Mouse (Mus musculus): ENCODE results near the gene Khnyn.

DNA sequence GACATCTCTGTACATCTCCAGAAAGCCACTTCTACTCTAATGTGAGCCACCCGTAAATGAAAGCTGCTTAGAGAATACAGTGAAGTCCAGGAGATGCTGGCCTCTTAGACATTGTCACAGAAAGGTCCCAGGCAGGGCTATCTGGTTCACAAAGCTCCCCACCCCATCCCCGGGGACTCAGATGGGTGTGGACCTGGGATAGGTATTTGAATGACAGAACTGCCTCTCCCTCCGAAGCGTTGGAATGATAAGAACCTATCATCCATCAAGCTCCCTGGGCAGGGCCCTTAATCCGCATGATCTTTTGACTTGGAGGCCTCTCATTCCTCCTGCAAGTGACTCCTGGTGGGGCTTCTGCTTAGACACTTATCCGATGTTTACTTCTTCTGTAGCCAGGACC is 33.9 kb upstream of the Khnyn start:
- TF ChIP-seq EP300 (IDR thresholded peaks at IDR 0.05; ENCODE audit: low read depth) = no peak
- no peak for TF ChIP-seq CTCF (IDR thresholded peaks at IDR 0.05; ENCODE audit: low read depth)
